Mouse (Mus musculus): ENCODE measurements around the gene Foxred1.

Foxred1 gene

GRCm38 (mm10) chr9:35210542-35211474, at the start of gene Foxred1:
TSS of gene Foxred1 (minus strand) at chr9:35211055.
- DNase-seq, result peak; percentile 100

DNA sequence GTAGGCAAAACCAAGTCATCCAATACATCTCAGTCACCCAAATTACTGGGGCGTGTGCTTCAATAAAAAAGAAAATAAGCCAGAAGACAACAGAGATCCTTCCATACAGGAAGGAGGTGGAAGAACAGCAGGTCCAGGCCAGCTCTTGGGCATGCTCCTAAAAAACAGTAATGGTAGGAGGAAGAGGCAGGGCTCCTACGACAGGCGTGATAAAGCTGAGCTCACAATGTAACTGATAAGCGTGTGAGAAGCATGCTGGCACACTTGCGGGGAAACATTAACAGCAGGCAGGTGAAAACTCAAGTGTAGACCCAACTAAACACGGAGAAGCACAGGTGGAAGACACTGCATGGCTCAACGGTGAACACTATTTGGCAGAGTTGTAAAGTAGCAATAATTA, 46.5 kb upstream of the Foxred1 start:
- DNase-seq, result no peak

DNA sequence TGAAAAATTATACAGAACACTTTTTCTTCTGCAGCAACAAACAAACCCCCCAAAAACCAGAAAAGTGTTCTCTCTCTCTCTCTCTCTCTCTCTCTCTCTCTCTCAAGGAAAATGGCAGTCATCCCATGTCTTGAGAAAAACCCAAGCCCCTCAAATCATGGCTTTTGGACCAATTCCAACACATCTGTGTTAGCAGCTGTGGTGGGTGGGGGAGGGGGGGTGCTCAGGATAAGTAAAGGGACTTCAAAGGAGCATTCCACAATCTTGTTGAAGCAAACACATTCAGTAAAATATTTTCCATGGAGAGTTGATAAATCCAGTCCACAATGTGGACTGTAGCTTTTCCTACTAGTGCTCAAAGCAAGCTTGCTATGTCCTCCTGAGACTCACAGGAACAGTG, 38.6 kb upstream of the Foxred1 start:
- no peak for DNase-seq

- no peak for DNase-seq
These were observed 36.5 kb upstream of the Foxred1 start for GRCm38 (mm10) chr9:35247405-35247804.

DNA sequence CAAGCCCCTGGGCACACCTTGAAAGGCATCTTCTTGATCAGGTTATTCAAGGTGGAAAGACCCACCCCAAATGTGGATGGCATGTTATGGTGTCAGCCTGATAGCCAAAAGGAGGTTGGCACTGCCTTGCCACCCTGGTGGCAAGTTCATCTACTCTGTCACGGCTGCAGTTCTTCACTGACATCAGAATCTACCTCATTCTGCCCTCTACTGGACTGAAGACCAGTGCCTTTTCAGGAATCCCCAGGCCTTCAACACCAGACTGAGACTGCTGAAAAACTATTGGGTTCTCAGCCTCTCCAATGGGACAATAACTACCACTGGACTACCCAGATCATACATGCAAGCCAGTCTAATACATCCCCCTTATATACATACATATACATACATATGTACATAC, 28.9 kb upstream of the Foxred1 start:
- DNase-seq, result no peak

DNA sequence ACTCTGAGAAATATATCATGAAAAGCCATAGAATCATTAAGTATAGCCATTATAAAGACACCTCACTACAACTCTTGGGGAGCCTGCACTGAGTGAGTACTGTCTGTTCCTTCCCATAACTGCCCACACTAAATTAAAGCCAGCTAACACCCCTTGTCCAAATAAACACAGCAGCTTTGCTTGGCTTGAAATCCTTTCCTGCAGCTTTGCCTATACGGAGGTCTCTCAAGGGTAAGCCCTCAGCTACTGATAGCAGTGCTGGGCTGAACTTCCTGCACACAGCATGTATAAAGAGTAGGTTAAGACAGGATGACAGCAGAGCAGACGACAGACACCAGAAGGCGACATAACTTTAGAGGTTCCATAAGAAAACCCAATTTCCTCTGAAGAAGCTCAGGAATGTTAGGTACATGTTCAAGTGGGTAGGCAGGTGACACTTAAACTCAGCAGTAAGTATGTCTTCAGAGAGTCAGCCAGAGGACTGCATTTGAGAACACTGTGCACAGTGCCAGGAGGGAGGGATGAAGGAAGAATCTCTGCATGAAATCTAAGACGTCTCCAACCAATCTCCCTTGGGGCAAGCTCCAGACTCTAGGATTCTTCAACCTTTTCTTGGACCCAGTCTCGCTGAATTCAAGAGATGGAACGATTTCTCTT, 28.2 kb upstream of the Foxred1 start:
- DNase-seq, result no peak

DNA sequence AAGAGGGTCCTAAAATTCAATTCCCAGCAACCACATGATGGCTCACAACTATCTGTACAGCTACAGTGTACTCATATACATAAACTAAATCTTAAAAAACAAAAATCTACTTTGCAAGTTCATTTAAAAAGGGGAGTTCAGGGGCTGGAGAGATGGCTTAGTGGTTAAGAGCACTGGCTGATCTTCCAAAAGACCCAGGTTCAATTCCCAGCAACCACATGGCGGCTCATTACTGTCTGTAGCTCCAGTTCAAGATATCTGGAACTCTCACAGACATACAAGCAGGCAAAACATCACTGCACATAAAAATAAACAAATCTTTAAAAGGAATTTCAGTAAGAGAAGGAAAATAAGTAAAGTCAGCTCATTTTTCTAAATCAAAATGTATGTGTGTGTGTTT, 27.5 kb upstream of the Foxred1 start:
- no peak for DNase-seq

DNA sequence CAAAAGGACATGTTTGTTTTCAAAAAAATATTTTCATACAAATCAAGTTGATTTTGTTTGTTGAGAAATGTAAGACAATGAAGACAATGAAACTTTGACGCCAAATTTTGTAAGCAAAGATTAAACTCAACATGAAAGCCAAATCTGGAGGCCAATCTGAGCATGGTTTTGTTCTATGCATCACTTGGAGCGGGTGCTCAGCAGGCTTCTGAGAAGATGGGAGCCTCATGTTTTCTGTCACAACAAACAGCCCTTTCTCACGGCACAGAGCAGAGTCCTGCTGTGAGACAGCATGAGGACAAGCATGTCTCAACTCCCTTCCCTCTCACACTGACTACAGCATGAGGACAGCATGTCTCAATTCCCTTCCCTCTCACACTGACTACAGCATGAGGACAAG, 25.1 kb upstream of the Foxred1 start:
- DNase-seq, result no peak

- no peak for DNase-seq
These were observed 17.8 kb upstream of the Foxred1 start for GRCm38 (mm10) chr9:35228671-35229070.

- no peak for DNase-seq
These were observed 12.6 kb upstream of the Foxred1 start for GRCm38 (mm10) chr9:35223466-35223865.

DNA sequence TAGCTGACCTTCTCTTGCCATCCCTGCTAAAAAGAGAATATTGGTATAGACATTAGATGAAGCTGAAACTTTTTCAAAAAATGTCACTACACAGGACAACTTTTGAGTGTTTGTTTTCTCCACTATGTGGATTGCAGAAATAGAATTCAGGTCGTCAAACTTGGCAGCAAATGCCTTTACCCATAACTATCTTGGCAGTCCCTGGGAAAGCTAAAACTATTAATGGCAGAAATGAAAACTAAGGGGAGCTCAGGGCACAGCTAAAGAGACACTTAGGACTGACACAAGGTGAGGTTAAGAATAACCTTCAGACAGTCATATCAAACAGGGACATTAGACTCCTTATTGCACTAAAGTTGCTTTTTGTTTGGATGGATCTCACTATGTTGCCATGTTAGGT, 7.1 kb upstream of the Foxred1 start:
- no peak for DNase-seq

DNA sequence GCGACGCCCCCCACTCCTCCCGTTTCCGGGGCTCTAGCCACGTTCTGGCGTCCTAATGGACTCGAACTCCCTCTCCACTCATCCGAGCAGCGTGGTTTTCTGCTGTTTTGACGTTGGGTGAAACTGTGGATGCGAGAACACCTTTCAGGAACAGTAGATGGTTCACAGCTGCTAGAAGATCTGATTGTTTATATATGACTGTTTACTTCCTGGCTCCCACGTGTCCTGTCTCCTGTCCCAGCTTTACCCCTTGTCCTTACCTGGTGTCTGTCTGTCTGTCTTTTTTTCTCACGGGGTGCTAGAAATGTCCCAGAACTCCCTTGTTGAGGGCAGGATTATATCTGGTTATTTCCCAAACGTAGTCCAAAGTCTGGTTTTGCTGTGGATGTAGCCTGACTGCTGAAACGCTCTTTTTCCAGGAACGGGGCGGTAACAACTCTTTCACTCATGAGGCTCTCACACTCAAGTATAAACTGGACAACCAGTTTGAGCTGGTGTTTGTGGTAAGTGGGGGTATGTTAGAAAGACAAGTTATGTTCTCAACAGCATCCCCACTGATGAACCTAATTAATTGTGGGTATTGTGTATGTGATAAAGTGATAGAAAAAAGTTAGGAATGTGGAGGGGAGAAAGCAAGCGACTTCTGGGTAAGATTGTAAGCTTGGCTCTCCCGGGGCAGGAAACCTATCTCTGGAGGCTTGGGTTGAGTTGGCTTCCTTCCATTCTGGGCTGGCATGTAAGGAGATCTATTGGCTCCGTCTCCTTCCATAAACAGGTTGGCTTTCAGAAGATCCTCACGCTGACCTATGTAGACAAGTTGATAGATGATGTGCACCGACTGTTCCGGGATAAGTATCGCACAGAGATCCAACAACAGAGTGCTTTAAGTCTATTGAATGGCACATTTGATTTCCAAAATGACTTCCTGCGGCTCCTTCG, 987 bp upstream of the Foxred1 start:
- DNase-seq, result peak; percentile 26

GRCm38 (mm10) chr9:35204421-35204820, 6.4 kb downstream of the Foxred1 start:
- no peak for DNase-seq

DNA sequence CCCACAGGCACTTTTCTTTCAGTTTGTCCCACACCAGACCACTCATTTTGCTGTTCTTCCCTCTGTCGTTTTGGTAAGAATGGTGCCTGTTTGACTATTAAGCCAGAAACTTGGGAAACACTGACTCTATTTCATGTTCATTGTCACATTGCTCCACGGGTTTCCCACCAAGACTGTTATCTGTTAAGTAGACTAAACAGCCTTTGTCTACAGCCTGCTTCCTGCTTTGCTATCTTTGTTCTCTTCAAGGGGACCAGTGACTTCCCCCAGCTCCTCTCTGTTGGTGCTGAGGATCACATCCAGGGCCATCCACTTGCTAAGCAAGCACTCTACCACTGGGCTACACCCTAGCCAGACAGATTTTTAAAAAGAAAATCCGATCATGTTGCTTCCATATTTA, 7.3 kb downstream of the Foxred1 start:
- no peak for DNase-seq

- no peak for DNase-seq
These were observed 10.3 kb downstream of the Foxred1 start for GRCm38 (mm10) chr9:35200529-35201060.

- DNase-seq, result peak; percentile 91
These were observed 10.9 kb downstream of the Foxred1 start, which contains the start of the genes Srpr and Tirap for GRCm38 (mm10) chr9:35199772-35200471. TSS of gene Srpr (plus strand) at chr9:35200175. TSS of gene Tirap (minus strand) at chr9:35200291.

DNA sequence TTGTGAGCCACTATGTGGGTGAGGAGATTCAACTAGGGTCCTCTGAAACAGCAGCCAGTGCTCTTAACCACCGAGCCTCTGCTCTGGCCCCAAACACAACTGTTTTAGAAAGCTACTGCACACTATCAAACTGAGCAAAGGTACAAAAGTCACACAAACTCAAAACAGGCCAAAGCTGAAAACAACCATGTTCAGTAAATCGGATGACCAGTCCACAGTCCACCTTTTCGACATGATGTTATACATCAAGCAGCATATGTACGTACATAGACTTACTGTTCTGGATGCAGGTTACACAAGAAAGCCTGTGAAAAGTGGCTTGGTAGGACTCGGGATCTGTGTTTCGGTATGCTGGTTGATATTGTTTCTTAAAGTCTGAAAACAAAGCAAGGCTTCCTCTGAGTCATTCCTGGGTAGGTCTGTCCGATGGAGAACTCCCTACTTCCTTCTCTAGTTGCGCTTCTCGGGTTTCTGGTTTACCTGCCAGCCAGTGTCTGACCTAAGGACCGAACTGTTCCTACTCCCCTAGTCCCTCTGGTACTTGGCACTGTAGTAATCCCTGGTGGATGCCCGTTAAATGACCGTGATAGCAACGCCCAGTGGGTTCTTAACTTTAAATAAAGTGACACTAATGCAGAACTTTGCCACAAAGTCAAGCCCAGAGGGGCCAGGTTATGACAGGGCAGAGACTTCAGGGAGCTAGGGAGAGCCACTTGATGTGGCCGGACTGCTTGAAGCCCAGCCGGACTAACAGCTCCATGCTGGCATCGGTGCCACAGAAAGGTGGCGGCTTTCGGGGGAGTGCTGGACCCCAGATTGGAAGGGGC, 11.7 kb downstream of the Foxred1 start:
- no peak for DNase-seq

- no peak for DNase-seq
These were observed 12.5 kb downstream of the Foxred1 start for GRCm38 (mm10) chr9:35198351-35198750.

DNA sequence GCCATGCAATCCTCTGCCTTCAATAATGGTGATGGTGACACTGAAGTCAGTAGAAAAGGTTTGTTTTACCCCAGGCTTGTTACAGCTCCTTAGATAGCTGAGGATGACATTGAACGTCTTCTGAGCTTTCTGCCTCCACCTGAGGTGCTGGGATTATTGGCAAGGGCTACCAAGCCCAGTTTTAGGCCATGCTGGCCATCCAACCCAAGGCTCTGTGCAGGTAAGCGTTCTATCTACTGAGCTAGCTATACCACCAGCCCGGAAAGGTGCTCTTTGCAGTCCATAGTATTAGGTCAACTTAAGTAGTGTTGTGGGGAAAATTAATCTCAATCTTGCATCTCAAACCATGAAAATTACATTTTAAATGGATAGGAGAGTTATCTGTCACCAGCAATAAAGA, 13.2 kb downstream of the Foxred1 start:
- DNase-seq, result no peak

GRCm38 (mm10) chr9:35194048-35194447, 16.8 kb downstream of the Foxred1 start:
- no peak for DNase-seq

- no peak for DNase-seq
These were observed 17.8 kb downstream of the Foxred1 start for GRCm38 (mm10) chr9:35192983-35193542.

Data from kidney, adult 9 months (tissue).